Mouse (Mus musculus) olfactory bulb, adult 2 months (tissue): Measurements from ENCODE around the gene Kalrn. TPM values are rescaled to one million over a fixed set of nuclear protein-coding genes. Genes with fewer than 3 reads are reported as not detected.

Source experiments
- H3K27ac ChIP-seq: fragments of 200-500 bp; 2 replicates; pipeline ENCODE4 v1.5.1; 2012; ENCODE audit warnings: low read depth, low read length; ENCODE audit not compliant: insufficient read depth
- H3K4me1 ChIP-seq: fragments of 200-500 bp; 2 replicates; pipeline ENCODE4 v1.6.1; 2012; ENCODE audit warnings: low read length; ENCODE audit not compliant: control insufficient read depth, insufficient read depth
- H3K4me3 ChIP-seq: fragments of 200-500 bp; 2 replicates; pipeline ENCODE4 v1.5.1; 2012; ENCODE audit warnings: mild to moderate bottlenecking, low read depth, low read length, moderate library complexity; ENCODE audit not compliant: insufficient read depth
- CTCF ChIP-seq: fragments of 200-500 bp; IDR thresholded peaks from 2 replicates; pipeline ENCODE4 v1.5.1; 2012; ENCODE audit warnings: low read depth, mild to moderate bottlenecking, low read length, moderate library complexity; ENCODE audit not compliant: insufficient read depth
- POLR2A ChIP-seq: fragments of 200-500 bp; IDR thresholded peaks from 2 replicates; pipeline ENCODE4 v1.6.1; 2012; ENCODE audit warnings: mild to moderate bottlenecking, low read depth, low read length, moderate library complexity; ENCODE audit not compliant: insufficient read depth
- WGBS: fragments of 180-500 bp; shearing (Covaris S2); methylation state at CpG from one replicate; pipeline ENCODE4 v1.1.7; 2018; 5-methylcytosine and 5-hydroxymethylcytosine counted together
- polyA plus RNA-seq: library from polyadenylated mRNA; stranded (reverse); fragments of >200 nt; gene quantifications from 2 replicates; pipeline ENCODE4 v1.2.4, GENCODE M21; 2012; ENCODE audit warnings: low replicate concordance; ENCODE audit not compliant: missing spikeins, insufficient read depth, insufficient read length

Gene Kalrn
- polyA plus RNA-seq, 1 experiment: 153 TPM

- Histone ChIP-seq H3K4me3 (no peak overlapping the region), H3K4me1 (peaks cover 2% of the 10 kb centered on the region; the same call in 1 of the 2 replicates), H3K27ac (no peak overlapping the region)
- WGBS: 94% methylated on average over 1 of the region's 1 CpGs
- TF ChIP-seq POLR2A (no peak), CTCF (no peak)
Measured at GRCm38 (mm10) chr16:33989106-33989505, 584.2 kb downstream of the Kalrn start.

- Histone ChIP-seq H3K27ac (no peak overlapping the region), H3K4me3 (no peak overlapping the region), H3K4me1 (no peaks in the 10 kb centered on the region)
- TF ChIP-seq CTCF: peak; percentile 47; the same call in 1 of the 2 replicates
- no peak for TF ChIP-seq POLR2A
- 63% methylated on average over 17 of the region's 17 CpGs for WGBS
Measured at GRCm38 (mm10) chr16:33988358-33989012, 584.8 kb downstream of the Kalrn start.

- H3K4me1 ChIP-seq: no peaks in the 10 kb centered on the region
- H3K4me3 ChIP-seq: no peak overlapping the region
- H3K27ac ChIP-seq: no peak overlapping the region
- WGBS: 92% methylated on average over 7 of the region's 7 CpGs
- TF ChIP-seq CTCF: no peak
Measured at GRCm38 (mm10) chr16:33986993-33987392, 586.3 kb downstream of the Kalrn start.

GRCm38 (mm10) chr16:33985372-33985771, 588.0 kb downstream of the Kalrn start:
- no peak overlapping the region for H3K27ac ChIP-seq
- H3K4me3 ChIP-seq: no peak overlapping the region
- WGBS: 89% methylated on average over 6 of the region's 6 CpGs
- no peak for TF ChIP-seq CTCF
- TF ChIP-seq POLR2A: no peak
- no peaks in the 10 kb centered on the region for H3K4me1 ChIP-seq

- TF ChIP-seq POLR2A: no peak
- TF ChIP-seq CTCF: no peak
- WGBS: 97% methylated on average over 6 of the region's 6 CpGs
- H3K4me3 ChIP-seq: no peak overlapping the region
- H3K27ac ChIP-seq: no peak overlapping the region
- no peaks in the 10 kb centered on the region for H3K4me1 ChIP-seq
Measured at GRCm38 (mm10) chr16:33983712-33984111, 589.6 kb downstream of the Kalrn start.

GRCm38 (mm10) chr16:33979855-33980254, 593.5 kb downstream of the Kalrn start:
- Histone ChIP-seq H3K4me3 (no peak overlapping the region), H3K4me1 (0 out of 2 replicates have a peak, but pooled peaks cover 4% of the 10 kb centered on the region), H3K27ac (no peak overlapping the region)
- WGBS: 82% methylated on average over 2 of the region's 2 CpGs
- TF ChIP-seq POLR2A: no peak
- TF ChIP-seq CTCF: no peak

- Histone ChIP-seq H3K4me3 (no peak overlapping the region), H3K27ac (no peak overlapping the region), H3K4me1 (peaks cover 2% of the 10 kb centered on the region; the same call in 1 of the 2 replicates)
- WGBS: 45% methylated on average over 2 of the region's 2 CpGs
- TF ChIP-seq POLR2A: no peak
- TF ChIP-seq CTCF: no peak
Measured at GRCm38 (mm10) chr16:33967283-33967640, 606.1 kb downstream of the Kalrn start.

GRCm38 (mm10) chr16:33966538-33967282, 606.6 kb downstream of the Kalrn start, which contains the start of gene Umps:
Gene Umps, minus strand, starts transcription at chr16:33967038.
- H3K27ac ChIP-seq: peak within 1 kb of the TSS; percentile 54; the same call in 1 of the 2 replicates
- peak within 1 kb of the TSS; percentile 99 for H3K4me3 ChIP-seq
- TF ChIP-seq POLR2A (peak; percentile 63), CTCF (no peak)
- H3K4me1 ChIP-seq: peaks cover 2% of the 10 kb centered on the region; the same call in 1 of the 2 replicates
- WGBS: under 1% methylated on average over 44 of the region's 44 CpGs

- 10% methylated on average over 15 of the region's 15 CpGs for WGBS
- TF ChIP-seq POLR2A (no peak), CTCF (no peak)
- H3K4me3 ChIP-seq: peak overlapping the region; percentile 99
- H3K27ac ChIP-seq: no peak overlapping the region
- H3K4me1 ChIP-seq: peaks cover 2% of the 10 kb centered on the region; the same call in 1 of the 2 replicates
Measured at GRCm38 (mm10) chr16:33965878-33966537, 607.3 kb downstream of the Kalrn start.
